Mouse (Mus musculus): ENCODE measurements around the gene Emb.

GRCm38 (mm10) chr13:117289494-117290270 is 81.3 kb downstream of the Emb start:
- TF ChIP-seq EP300 (IDR thresholded peaks at IDR 0.05; ENCODE audit: low read depth), result no peak
- TF ChIP-seq CTCF (IDR thresholded peaks at IDR 0.05; ENCODE audit: low read depth), result peak; percentile 72
